10 mouse cellular contexts compared by ENCODE assay signal in the genomic region with DNA sequence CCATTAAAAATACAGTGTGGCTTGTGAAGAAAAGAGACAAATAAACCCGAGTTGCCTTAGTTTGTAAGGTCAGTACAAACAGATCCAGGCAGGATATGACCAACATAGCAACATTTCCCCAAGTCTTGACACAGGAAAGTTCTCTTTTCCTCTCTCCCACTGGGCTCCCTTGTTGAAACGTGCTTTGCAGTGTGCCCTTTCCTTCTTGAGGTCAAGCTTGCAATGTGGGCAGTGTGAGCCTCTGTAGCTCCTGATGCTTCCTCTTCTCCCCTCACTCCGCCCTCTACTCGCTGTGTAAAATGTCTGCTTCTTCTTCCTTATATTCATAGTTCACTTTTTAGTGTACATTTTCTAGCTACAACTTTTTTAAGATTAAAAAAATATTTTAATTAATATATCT. TPM values are rescaled to one million over a fixed set of nuclear protein-coding genes. Genes with fewer than 3 reads are reported as not detected.
DNase-seq lines count a peak whose midpoint lies in the region; ATAC-seq lines count a peak whose summit lies in the region.
"Had no signal": no experiment of that assay in that cellular context is flagged by ENCODE, and none has a peak within 500 bp of the region (broad histone marks: within the 10 kb centered on the region; RNA-seq: fewer than 3 reads in every experiment).

No protein-coding gene starts in this region.

- H3K9ac ChIP-seq in kidney, embryonic 15.5 days, result no peak overlapping the region

- H3K27me3 ChIP-seq in kidney, embryonic 15.5 days, result no peaks in the 10 kb centered on the region

- H3K27ac ChIP-seq in brown adipose tissue, adult 24 weeks (replicated peaks; ENCODE audit: low read depth, low read length), result peak overlapping the region; percentile 95
- H3K27ac ChIP-seq in kidney, embryonic 15.5 days, result 0 out of 2 replicates have a peak overlapping the region, but pooled peaks have one; percentile 27

- H3K4me2 ChIP-seq in kidney, embryonic 15.5 days, result no peak overlapping the region

- intact Hi-C loops in gastrocnemius, postnatal 36 days (cut with DNase I), result no loop called here

- ATAC-seq in kidney, embryonic 15.5 days (replicated peaks; ENCODE audit: low FRiP score), result 0 out of 2 replicates have a peak, but pooled peaks have one; percentile 46
- ATAC-seq: forebrain, embryonic 16.5 days had no signal

- H3K9me3 ChIP-seq in kidney, embryonic 15.5 days (replicated peaks), result no peaks in the 10 kb centered on the region

- DNase-seq in embryo, embryonic 10.5 days (ENCODE audit: low spot score), result peak; percentile 8
- no peak for DNase-seq in embryo, embryonic 11 days
- peak; percentile 25 to 28 for DNase-seq in lung, postnatal 4 days
- DNase-seq in thymus, postnatal 10 days (ENCODE audit: low spot score in 2 of 2), result no peak
- DNase-seq in cerebellum, adult 9-10 months, result no peak
- no peak for DNase-seq in gastrocnemius, postnatal 36 days

- H3K4me3 ChIP-seq in brown adipose tissue, adult 24 weeks (ENCODE audit: insufficient read depth, low read depth, low read length), result no peak overlapping the region
- no peak overlapping the region for H3K4me3 ChIP-seq in kidney, embryonic 15.5 days (replicated peaks)

- H3K4me1 ChIP-seq in brown adipose tissue, adult 24 weeks (ENCODE audit: control insufficient read depth, insufficient read depth, insufficient read length, low read length), result peaks cover 4% of the 10 kb centered on the region; the same call in 1 of the 2 replicates
- no peaks in the 10 kb centered on the region for H3K4me1 ChIP-seq in kidney, embryonic 15.5 days

- no peaks in the 10 kb centered on the region for H3K36me3 ChIP-seq in kidney, embryonic 15.5 days

- WGBS in kidney, embryonic 15.5 days, result 51% methylated on average over 4 of the region's 4 CpGs

RNA-seq across cellular contexts. Expression of gene Gm6377, which starts 5.1 kb away (rescaled TPM):
- polyA plus RNA-seq in brown adipose tissue, adult 24 weeks (2012; ENCODE audit: insufficient read depth, insufficient read length, missing spikeins), result 0.54 TPM in 1 of 2 replicates, not detected in the other
- 0.08 and 0.14 TPM in 2 replicates for polyA plus RNA-seq in kidney, embryonic 15.5 days (2015; fragmentation: Nextera tagmentation; extraction: Ambion mirVana)
- not detected for total RNA-seq in gastrocnemius, postnatal 36 days (2021)
- total RNA-seq: layer of hippocampus, adult 18-20 months had no signal
- polyA plus RNA-seq: forebrain, embryonic 16.5 days had no signal

Comparison
In these comparisons a context has a peak if more than half of its experiments do, and no peak if none do; other contexts are left out.
1. DNase-seq: peak in embryo, embryonic 10.5 days (single experiment) and lung, postnatal 4 days (2 of 2); none in embryo, embryonic 11 days (single experiment), thymus, postnatal 10 days (0 of 2), cerebellum, adult 9-10 months (single experiment) and gastrocnemius, postnatal 36 days (0 of 2).